Mouse (Mus musculus): ENCODE results near the gene Reep6. TPM values are rescaled to one million over a fixed set of nuclear protein-coding genes. Genes with fewer than 3 reads are reported as not detected.

The Reep6 gene
- total RNA-seq, 2 experiments from 2014 or later: 1.3 to 1.5 TPM

- DNase-seq: no peak
- intact Hi-C loops (cut with DNase I): no loop called here
Measured at GRCm38 (mm10) chr10:80299824-80300223, 29.9 kb upstream of the Reep6 start.

GRCm38 (mm10) chr10:80300672-80301181, 29.0 kb upstream of the Reep6 start:
- DNase-seq: no peak
- intact Hi-C loops (cut with DNase I): no loop called here

GRCm38 (mm10) chr10:80301256-80302081, 28.3 kb upstream of the Reep6 start:
- intact Hi-C loops (cut with DNase I): no loop called here
- no peak for DNase-seq

- intact Hi-C loops (cut with DNase I): no loop called here
- no peak for DNase-seq
Measured at GRCm38 (mm10) chr10:80302082-80302355, 27.7 kb upstream of the Reep6 start.

- intact Hi-C loops (cut with DNase I): no loop called here
- DNase-seq: peak; percentile 74 to 84
Measured at GRCm38 (mm10) chr10:80302471-80302881, 27.3 kb upstream of the Reep6 start.

GRCm38 (mm10) chr10:80304458-80304857, 25.3 kb upstream of the Reep6 start:
- DNase-seq: no peak
- intact Hi-C loops (cut with DNase I): no loop called here

- intact Hi-C loops (cut with DNase I): no loop called here
- DNase-seq: no peak
Measured at GRCm38 (mm10) chr10:80304862-80305261, 24.9 kb upstream of the Reep6 start.

- no peak for DNase-seq
- intact Hi-C loops (cut with DNase I): no loop called here
Measured at GRCm38 (mm10) chr10:80311560-80311959, 18.2 kb upstream of the Reep6 start.

GRCm38 (mm10) chr10:80312586-80313504, 16.9 kb upstream of the Reep6 start:
- DNase-seq: no peak
- intact Hi-C loops (cut with DNase I): no loop called here

- intact Hi-C loops (cut with DNase I): no loop called here
- DNase-seq: no peak
Measured at GRCm38 (mm10) chr10:80313627-80314201, 16.0 kb upstream of the Reep6 start.

GRCm38 (mm10) chr10:80314494-80315001, 15.2 kb upstream of the Reep6 start:
- DNase-seq: no peak
- intact Hi-C loops (cut with DNase I): no loop called here

GRCm38 (mm10) chr10:80315315-80315714, 14.4 kb upstream of the Reep6 start:
- intact Hi-C loops (cut with DNase I): no loop called here
- no peak for DNase-seq

GRCm38 (mm10) chr10:80316359-80316781, 13.4 kb upstream of the Reep6 start:
- intact Hi-C loops (cut with DNase I): no loop called here

GRCm38 (mm10) chr10:80317011-80317410, 12.7 kb upstream of the Reep6 start:
- intact Hi-C loops (cut with DNase I): no loop called here
- no peak for DNase-seq

More at GRCm38 (mm10) chr10:80316359-80316781, 13.4 kb upstream of the Reep6 start:
- no peak for DNase-seq

- DNase-seq: peak; percentile 86 to 93
- intact Hi-C loops (cut with DNase I): no loop called here
Measured at GRCm38 (mm10) chr10:80320340-80320760, 9.4 kb upstream of the Reep6 start, which contains the start of gene 2310011J03Rik. Gene 2310011J03Rik (minus strand): TSS chr10:80320537.

- DNase-seq: no peak
- intact Hi-C loops (cut with DNase I): no loop called here
Measured at GRCm38 (mm10) chr10:80321014-80321669, 8.6 kb upstream of the Reep6 start.

- intact Hi-C loops (cut with DNase I): no loop called here
- DNase-seq: no peak
Measured at GRCm38 (mm10) chr10:80321670-80322581, 7.8 kb upstream of the Reep6 start.

- intact Hi-C loops (cut with DNase I): no loop called here
- no peak for DNase-seq
Measured at GRCm38 (mm10) chr10:80322811-80323211, 6.9 kb upstream of the Reep6 start.
